Mouse (Mus musculus) layer of hippocampus, adult 8-10 months (tissue): ENCODE data around the gene Arfgap1. TPM values are rescaled to one million over a fixed set of nuclear protein-coding genes. Genes with fewer than 3 reads are reported as not detected.

Experiments used
- DNase-seq, 2 experiments: peaks; one replicate each; pipeline ENCODE4 v3.0.0; 2022; ENCODE audit warnings: low spot score in 2 of 2
- total RNA-seq, 4 experiments: library from RNA; stranded (reverse); gene quantifications; 2 replicates each; pipeline ENCODE4 v1.2.4; 2022

Arfgap1 gene
- 100 to 1,000 TPM; 136 to 140 (median 137) TPM for total RNA-seq

- DNase-seq: peak; percentile 88 to 91
These were observed at the start of gene Arfgap1 for GRCm38 (mm10) chr2:180967010-180967763. TSS of gene Arfgap1 (plus strand) at chr2:180967225.

GRCm38 (mm10) chr2:180919913-180920809, 46.9 kb upstream of the Arfgap1 start:
- DNase-seq: peak in 1 of 2 experiments; percentile 25

GRCm38 (mm10) chr2:180920810-180921400, 46.1 kb upstream of the Arfgap1 start, which contains the start of gene Ythdf1:
TSS of gene Ythdf1 (minus strand) at chr2:180920949.
- DNase-seq: peak; percentile 94 to 95

GRCm38 (mm10) chr2:180922739-180923138, 44.3 kb upstream of the Arfgap1 start:
- DNase-seq: no peak

GRCm38 (mm10) chr2:180925176-180925575, 41.8 kb upstream of the Arfgap1 start:
- DNase-seq: peak; percentile 59 to 80

GRCm38 (mm10) chr2:180928723-180929122, 38.3 kb upstream of the Arfgap1 start, which contains the start of gene Birc7:
TSS of gene Birc7 (plus strand) at chr2:180929023.
- no peak for DNase-seq

- DNase-seq: no peak
These were observed 34.6 kb upstream of the Arfgap1 start for GRCm38 (mm10) chr2:180932418-180932817.

GRCm38 (mm10) chr2:180940187-180940586, 26.8 kb upstream of the Arfgap1 start:
- DNase-seq: no peak

- peak; percentile 46 to 71 for DNase-seq
These were observed 25.2 kb upstream of the Arfgap1 start for GRCm38 (mm10) chr2:180941869-180942268.

- no peak for DNase-seq
These were observed 17.1 kb upstream of the Arfgap1 start for GRCm38 (mm10) chr2:180949947-180950346.

- peak; percentile 35 to 61 for DNase-seq
These were observed 14.3 kb upstream of the Arfgap1 start for GRCm38 (mm10) chr2:180952731-180953171.

- DNase-seq: no peak
These were observed 13.4 kb upstream of the Arfgap1 start for GRCm38 (mm10) chr2:180953638-180954037.

- peak; percentile 26 to 32 for DNase-seq
These were observed 12.7 kb upstream of the Arfgap1 start, which contains the start of gene Nkain4 for GRCm38 (mm10) chr2:180954061-180955047. TSS of gene Nkain4 (minus strand) at chr2:180954699.

- no peak for DNase-seq
These were observed 7.4 kb upstream of the Arfgap1 start for GRCm38 (mm10) chr2:180959605-180960004.

GRCm38 (mm10) chr2:180960187-180960586, 6.8 kb upstream of the Arfgap1 start:
- DNase-seq: no peak

- no peak for DNase-seq
These were observed 4.3 kb upstream of the Arfgap1 start for GRCm38 (mm10) chr2:180962616-180963308.

GRCm38 (mm10) chr2:180963956-180964355, 3.1 kb upstream of the Arfgap1 start:
- peak; percentile 48 to 77 for DNase-seq

- DNase-seq: no peak
These were observed 738 bp upstream of the Arfgap1 start for GRCm38 (mm10) chr2:180966092-180966882.

- DNase-seq: no peak
These were observed 14.1 kb downstream of the Arfgap1 start for GRCm38 (mm10) chr2:180981133-180981532.
